Mouse (Mus musculus) heart, embryonic 10.5 days (tissue): ENCODE measurements around the gene Golm1. TPM values are rescaled to one million over a fixed set of nuclear protein-coding genes. Genes with fewer than 3 reads are reported as not detected.

Source experiments
- DNase-seq: peaks from one replicate; pipeline ENCODE4 v3.0.0-alpha.2; 2017; ENCODE audit warnings: low spot score
- H3K27ac ChIP-seq: fragments of 300-500 bp; sonication (generic); 2 replicates; pipeline ENCODE4 v1.5.1; 2016; ENCODE audit warnings: mild to moderate bottlenecking
- H3K27me3 ChIP-seq: fragments of 300-500 bp; sonication (generic); 2 replicates; pipeline ENCODE4 v1.6.1; 2016; ENCODE audit warnings: mild to moderate bottlenecking; ENCODE audit not compliant: poor library complexity, insufficient read depth, severe bottlenecking
- H3K36me3 ChIP-seq: fragments of 300-500 bp; sonication (generic); 2 replicates; pipeline ENCODE4 v1.6.1; 2016; ENCODE audit warnings: mild to moderate bottlenecking, moderate library complexity
- H3K4me1 ChIP-seq: fragments of 300-500 bp; sonication (generic); 2 replicates; pipeline ENCODE4 v1.6.1; 2016; ENCODE audit warnings: mild to moderate bottlenecking
- H3K4me3 ChIP-seq: fragments of 300-500 bp; sonication (generic); 2 replicates; pipeline ENCODE4 v1.5.1; 2016; ENCODE audit warnings: mild to moderate bottlenecking, moderate library complexity
- H3K9me3 ChIP-seq: fragments of 300-500 bp; sonication (generic); 2 replicates; pipeline ENCODE4 v1.6.1; 2016; ENCODE audit warnings: mild to moderate bottlenecking, moderate library complexity
- WGBS: fragments of 180-500 bp; shearing (Covaris S2); methylation state at CpG from one replicate; pipeline ENCODE4 v1.1.7; 2016; 5-methylcytosine and 5-hydroxymethylcytosine counted together
- polyA plus RNA-seq: library from polyadenylated mRNA; unstranded; fragments of >200 nt; fragmentation: Nextera tagmentation; extraction: Ambion mirVana; gene quantifications from 2 replicates; pipeline ENCODE4 v1.2.1, GENCODE M21; 2016

Gene Golm1
- polyA plus RNA-seq, 1 experiment from 2014 or later: 74.5 TPM

DNA sequence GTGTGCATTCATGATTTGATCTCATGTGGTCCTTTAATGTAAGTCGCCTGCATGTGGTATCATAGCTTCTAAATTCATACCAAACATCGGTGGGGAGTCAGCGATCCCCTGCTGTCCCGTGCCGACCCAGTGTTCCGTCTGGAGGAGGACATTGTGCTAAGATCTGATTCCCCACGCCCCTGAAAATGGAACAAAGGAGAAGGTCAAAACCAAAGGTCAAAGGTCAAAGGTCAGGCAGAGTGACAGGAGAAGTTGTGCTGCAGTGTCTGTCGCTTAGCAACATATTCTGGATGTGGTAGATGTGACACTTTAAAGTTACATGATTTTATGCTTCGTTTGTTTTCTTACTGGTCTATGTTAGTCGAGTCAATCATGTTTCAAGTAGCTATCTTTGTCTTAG, 15.9 kb upstream of the Golm1 start:
- Histone ChIP-seq H3K9me3 (no peaks in the 10 kb centered on the region), H3K27ac (no peak overlapping the region), H3K4me3 (no peak overlapping the region), H3K36me3 (no peaks in the 10 kb centered on the region), H3K27me3 (no peaks in the 10 kb centered on the region), H3K4me1 (no peaks in the 10 kb centered on the region)
- WGBS: 79% methylated on average over 10 of the region's 10 CpGs
- DNase-seq: no peak

DNA sequence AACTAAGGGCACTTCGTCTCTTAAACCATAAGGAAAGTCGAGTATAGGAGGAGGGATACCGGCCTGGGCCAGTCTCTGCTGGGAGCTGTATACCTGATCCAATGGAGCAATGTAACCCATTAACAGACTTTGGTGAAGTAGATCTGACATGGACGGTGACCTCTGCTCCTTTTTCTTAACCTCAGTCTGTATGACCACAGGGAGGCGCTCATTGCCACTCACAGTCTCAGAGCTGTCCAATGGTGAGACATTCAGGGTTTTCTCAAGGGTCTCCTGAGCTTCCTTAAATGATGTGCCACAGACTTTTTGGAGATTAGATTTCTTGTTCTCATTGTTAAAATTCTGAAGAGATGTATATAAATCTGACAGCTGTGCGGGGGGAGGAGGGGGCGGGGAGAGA, 15.0 kb upstream of the Golm1 start:
- 77% methylated on average over 7 of the region's 7 CpGs for WGBS
- DNase-seq: no peak
- no peaks in the 10 kb centered on the region for H3K36me3 ChIP-seq
- H3K27ac ChIP-seq: no peak overlapping the region
- H3K9me3 ChIP-seq: no peaks in the 10 kb centered on the region
- no peak overlapping the region for H3K4me3 ChIP-seq
- no peaks in the 10 kb centered on the region for H3K4me1 ChIP-seq
- no peaks in the 10 kb centered on the region for H3K27me3 ChIP-seq

DNA sequence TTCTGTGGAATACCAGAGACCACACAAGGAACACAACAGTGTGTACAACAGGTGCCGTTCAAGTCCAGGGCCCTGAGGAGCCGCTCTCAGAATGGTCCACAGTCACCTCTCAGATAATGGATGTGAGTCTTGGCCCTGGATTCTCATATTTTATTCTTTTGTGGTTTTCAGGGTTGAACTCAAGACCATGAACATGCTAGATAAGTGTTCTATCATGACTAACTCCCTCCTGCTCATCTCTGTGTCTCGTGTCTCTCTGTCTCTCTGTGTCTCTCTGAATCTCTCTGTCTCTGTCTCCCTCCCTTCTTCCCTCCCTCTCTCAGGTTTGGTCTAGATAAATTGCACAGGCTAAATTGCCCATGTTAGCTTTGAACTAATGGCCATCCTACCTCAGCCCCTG, 14.2 kb upstream of the Golm1 start:
- Histone ChIP-seq H3K4me1 (no peaks in the 10 kb centered on the region), H3K36me3 (no peaks in the 10 kb centered on the region), H3K4me3 (no peak overlapping the region), H3K27ac (no peak overlapping the region), H3K9me3 (no peaks in the 10 kb centered on the region), H3K27me3 (no peaks in the 10 kb centered on the region)
- DNase-seq: no peak
- 87% methylated on average over 3 of the region's 3 CpGs for WGBS

DNA sequence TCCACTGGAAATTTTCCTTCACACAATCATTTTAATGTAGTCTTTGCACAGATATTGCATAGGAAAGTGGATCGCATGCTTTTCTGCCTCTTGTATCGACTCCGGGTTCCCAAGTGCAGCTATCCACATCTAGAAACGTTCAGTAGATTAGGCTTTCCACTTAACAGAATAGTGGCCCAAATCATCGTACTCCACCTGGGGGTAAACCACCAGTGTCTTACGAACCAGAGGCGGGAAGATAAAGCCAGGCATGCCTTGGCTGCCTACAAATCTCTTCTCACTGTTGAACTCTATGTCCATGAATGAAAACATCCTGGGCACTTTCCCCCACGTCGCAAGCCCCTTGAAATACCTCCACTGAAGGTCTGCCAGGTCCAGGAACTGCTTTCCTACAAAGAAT, 13.7 kb upstream of the Golm1 start:
- Histone ChIP-seq H3K27ac (no peak overlapping the region), H3K27me3 (no peaks in the 10 kb centered on the region), H3K36me3 (no peaks in the 10 kb centered on the region), H3K9me3 (no peaks in the 10 kb centered on the region), H3K4me1 (no peaks in the 10 kb centered on the region), H3K4me3 (no peak overlapping the region)
- WGBS: 71% methylated on average over 9 of the region's 9 CpGs
- DNase-seq: no peak

DNA sequence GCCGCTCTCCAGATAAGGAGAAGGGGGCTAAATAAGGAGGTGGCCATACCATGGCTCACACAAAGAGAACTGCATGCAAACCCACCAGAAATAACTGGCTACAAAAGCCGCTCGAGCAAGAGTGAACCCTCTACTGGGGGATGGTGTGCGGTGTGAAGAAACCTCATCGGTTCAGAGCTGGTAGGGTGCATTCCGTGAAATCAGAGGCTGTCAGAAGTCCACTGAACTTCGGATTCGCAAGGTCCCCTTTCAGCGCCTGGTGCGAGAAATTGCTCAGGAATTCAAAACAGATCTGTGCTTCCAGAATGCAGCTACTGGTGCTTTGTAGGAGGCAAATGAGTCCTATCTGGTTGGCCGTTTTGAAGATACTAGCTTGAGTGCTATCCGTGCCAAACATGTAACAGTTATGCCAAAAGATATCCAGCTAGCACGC, 12.7 kb upstream of the Golm1 start:
- Histone ChIP-seq H3K4me1 (no peaks in the 10 kb centered on the region), H3K27ac (peak overlapping the region; percentile 48; the same call in 1 of the 2 replicates), H3K36me3 (no peaks in the 10 kb centered on the region), H3K9me3 (no peaks in the 10 kb centered on the region), H3K27me3 (no peaks in the 10 kb centered on the region), H3K4me3 (peak overlapping the region; percentile 29; the same call in 1 of the 2 replicates)
- no peak for DNase-seq
- WGBS: 31% methylated on average over 13 of the region's 13 CpGs

DNA sequence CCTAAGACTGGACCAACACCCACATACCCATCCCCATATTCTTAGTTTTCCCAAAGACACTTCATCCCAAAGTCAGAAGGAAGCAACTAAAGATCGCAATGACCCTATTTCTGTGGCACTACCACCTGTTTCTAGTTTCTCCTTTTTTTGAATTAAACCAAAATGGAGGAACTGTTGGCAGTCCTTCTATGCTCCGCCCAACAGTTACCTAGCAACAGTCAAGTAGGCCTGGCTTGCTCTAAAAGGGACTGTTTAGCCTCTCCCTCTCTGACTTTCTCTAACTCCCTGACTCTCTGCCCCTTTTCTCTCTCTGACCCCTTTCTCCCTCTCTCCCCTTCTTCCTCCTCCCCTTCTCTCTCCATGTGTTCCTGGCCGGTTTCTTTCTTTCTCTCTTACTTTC, 9.6 kb upstream of the Golm1 start:
- H3K4me1 ChIP-seq: peaks cover 4% of the 10 kb centered on the region
- WGBS: 88% methylated on average over 3 of the region's 3 CpGs
- 0 out of 2 replicates have a peak, but pooled peaks cover 4% of the 10 kb centered on the region for H3K27me3 ChIP-seq
- no peak overlapping the region for H3K27ac ChIP-seq
- DNase-seq: no peak
- no peaks in the 10 kb centered on the region for H3K9me3 ChIP-seq
- H3K36me3 ChIP-seq: no peaks in the 10 kb centered on the region
- H3K4me3 ChIP-seq: no peak overlapping the region

DNA sequence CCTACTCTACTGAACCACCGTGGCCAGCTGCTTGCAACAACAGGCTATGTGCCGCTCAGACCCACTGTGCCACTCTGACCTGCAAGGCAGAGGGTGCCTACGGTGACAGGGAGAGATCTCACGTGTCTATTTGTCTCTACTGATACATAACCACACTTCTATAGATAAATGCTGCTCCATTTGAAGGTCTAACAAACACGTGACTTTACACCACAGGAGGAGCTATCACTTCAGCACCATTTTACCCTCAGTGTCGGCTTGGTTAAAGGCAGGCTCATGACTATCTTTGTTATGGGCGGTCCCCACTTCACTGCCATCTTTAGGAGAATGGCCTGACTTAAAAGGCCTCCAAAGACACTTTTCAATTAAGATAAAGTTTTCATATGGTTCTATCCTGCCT, 7.0 kb upstream of the Golm1 start:
- Histone ChIP-seq H3K4me1 (peaks cover 4% of the 10 kb centered on the region), H3K27me3 (0 out of 2 replicates have a peak, but pooled peaks cover 4% of the 10 kb centered on the region), H3K27ac (no peak overlapping the region), H3K9me3 (no peaks in the 10 kb centered on the region), H3K36me3 (no peaks in the 10 kb centered on the region), H3K4me3 (no peak overlapping the region)
- no peak for DNase-seq
- WGBS: 19% methylated on average over 7 of the region's 7 CpGs

DNA sequence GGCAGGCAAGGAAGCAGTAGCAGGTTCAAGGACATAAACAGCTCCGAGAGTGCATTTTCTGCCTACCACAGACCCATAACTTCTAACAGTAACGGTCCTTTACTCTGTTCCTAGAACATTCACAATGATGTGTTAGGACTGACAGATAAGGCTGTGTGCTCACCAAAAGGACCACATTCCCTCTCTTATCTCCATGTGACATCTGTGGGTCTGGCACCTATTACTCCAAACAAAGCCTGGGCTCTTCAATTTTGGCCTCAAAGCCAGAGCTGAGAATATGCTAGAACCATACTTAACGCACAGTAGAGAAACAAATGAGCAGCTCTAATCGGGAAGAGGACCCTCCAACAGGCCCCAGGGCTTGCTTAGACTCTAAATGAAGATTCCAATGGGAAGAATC, 4.3 kb upstream of the Golm1 start:
- Histone ChIP-seq H3K4me1 (peaks cover 4% of the 10 kb centered on the region), H3K27me3 (0 out of 2 replicates have a peak, but pooled peaks cover 4% of the 10 kb centered on the region), H3K4me3 (no peak overlapping the region), H3K36me3 (no peaks in the 10 kb centered on the region), H3K27ac (no peak overlapping the region), H3K9me3 (no peaks in the 10 kb centered on the region)
- 58% methylated on average over 4 of the region's 4 CpGs for WGBS
- no peak for DNase-seq

DNA sequence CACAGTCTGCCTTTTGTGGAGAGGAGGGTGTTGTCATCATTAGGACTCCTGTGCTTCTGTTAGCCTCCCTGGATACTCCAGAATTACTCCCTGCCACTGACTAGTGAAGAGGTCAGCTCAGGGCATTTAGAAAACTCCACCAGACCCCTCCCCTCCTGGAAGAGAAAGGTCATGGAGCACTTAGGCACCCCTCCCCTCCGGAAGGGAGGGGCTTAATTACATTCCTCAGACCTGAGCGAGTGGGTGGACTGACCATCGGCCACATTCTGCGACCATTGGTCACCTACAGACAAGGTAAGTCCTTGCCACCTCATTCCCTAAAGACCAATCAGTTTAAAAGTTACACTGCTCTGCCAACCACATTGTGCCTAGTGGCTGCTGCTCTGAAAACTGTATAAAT, 3.7 kb upstream of the Golm1 start:
- H3K27me3 ChIP-seq: 0 out of 2 replicates have a peak, but pooled peaks cover 4% of the 10 kb centered on the region
- WGBS: 41% methylated on average over 4 of the region's 4 CpGs
- no peak overlapping the region for H3K27ac ChIP-seq
- H3K4me1 ChIP-seq: peaks cover 10% of the 10 kb centered on the region
- H3K4me3 ChIP-seq: no peak overlapping the region
- DNase-seq: no peak
- no peaks in the 10 kb centered on the region for H3K9me3 ChIP-seq
- H3K36me3 ChIP-seq: no peaks in the 10 kb centered on the region

DNA sequence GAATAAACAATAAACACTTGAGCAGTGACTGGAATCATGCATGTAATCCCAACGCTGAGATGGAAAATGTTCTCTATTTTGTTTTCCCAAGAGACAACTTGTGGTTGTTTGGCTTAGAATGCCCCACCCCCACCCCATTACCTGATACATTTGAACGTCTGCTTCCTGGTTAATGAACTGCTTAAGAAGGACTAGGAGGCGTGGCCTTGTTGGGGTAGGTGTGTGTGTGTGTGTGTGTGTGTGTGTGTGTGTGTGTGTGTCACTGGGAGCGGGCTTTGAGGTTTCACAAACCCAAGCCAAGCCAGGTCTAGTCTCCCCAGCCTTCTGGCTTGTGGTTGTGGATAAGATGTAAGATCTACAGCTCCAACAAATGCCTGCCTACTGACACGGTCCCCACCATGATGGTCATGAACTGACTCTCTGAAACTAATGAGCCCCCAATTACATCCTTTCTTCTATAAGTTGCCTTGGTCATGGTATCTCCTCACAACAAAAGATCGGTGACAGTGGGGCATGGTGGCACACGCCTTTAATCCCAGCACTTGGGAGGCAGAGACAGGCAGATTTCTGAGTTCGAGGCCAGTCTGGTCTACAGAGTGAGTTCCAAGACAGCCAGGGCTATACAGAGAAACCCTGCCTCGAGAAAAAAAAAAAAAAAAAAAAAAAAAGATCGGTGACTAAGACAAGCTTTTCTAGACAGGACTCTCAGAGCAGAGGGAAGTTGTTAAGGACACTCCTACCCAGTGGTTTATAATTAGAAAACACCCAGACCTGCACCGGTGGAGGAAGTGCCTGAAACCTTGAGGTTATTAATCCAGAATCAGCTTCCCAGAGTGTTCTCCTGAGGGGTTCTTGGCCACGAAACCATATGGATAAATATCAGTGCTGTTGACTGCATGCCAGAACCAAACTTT, 962 bp upstream of the Golm1 start:
- peaks cover 20% of the 10 kb centered on the region for H3K4me1 ChIP-seq
- H3K36me3 ChIP-seq: no peaks in the 10 kb centered on the region
- no peak for DNase-seq
- no peak overlapping the region for H3K4me3 ChIP-seq
- WGBS: 78% methylated on average over 12 of the region's 12 CpGs
- H3K27ac ChIP-seq: no peak overlapping the region
- H3K27me3 ChIP-seq: no peaks in the 10 kb centered on the region
- H3K9me3 ChIP-seq: no peaks in the 10 kb centered on the region

DNA sequence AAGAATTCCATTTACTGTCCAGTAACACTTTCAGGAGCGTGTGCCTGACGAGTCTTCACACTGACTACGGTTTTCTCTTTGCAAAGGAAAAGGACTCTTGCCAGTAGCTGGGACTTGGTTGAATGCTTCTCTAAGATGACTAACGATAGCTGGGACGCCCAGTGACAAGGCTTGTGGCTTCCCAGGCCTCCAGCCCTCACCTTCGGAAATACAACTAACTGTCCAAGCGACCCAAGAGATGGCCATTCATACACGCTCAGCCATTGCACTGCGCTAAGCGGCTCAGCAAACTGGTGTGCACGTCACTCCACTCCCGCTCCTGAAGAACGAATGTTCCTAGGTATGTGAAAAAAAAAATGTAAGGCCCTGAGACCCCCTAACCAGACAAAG, 855 bp downstream of the Golm1 start:
- WGBS: 1% methylated on average over 13 of the region's 13 CpGs
- H3K27ac ChIP-seq: peak overlapping the region; percentile 95

DNA sequence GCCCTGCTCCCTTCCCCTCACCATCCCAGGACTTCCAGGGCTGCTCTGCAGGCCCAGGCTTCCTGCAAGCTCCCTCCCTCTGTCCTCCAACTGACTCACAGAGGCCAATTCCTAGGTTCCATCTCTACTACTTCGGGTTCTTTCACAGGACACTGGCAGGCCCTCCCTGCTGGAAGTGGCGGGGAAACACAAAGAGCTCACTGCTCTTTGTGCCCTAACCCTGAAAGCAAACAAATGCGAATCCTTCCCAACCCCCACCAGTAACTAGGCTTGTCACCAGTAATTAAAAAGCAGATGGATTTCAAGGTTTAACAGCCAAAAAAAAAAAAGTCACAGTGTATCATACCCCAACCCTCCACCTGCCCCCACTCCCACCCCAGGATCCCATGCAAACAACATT, 1.4 kb downstream of the Golm1 start:
- peak overlapping the region; percentile 84 for H3K4me3 ChIP-seq
- H3K9me3 ChIP-seq: no peaks in the 10 kb centered on the region
- WGBS: 15% methylated on average over 3 of the region's 3 CpGs
- no peaks in the 10 kb centered on the region for H3K27me3 ChIP-seq
- H3K4me1 ChIP-seq: peaks cover 20% of the 10 kb centered on the region
- peak overlapping the region; percentile 95 for H3K27ac ChIP-seq
- no peaks in the 10 kb centered on the region for H3K36me3 ChIP-seq
- no peak for DNase-seq

More for the DNA sequence above, 855 bp downstream of the Golm1 start:
- Histone ChIP-seq H3K4me3 (peak overlapping the region; percentile 84), H3K36me3 (no peaks in the 10 kb centered on the region), H3K4me1 (peaks cover 20% of the 10 kb centered on the region), H3K27me3 (no peaks in the 10 kb centered on the region), H3K9me3 (no peaks in the 10 kb centered on the region)
- DNase-seq: no peak

DNA sequence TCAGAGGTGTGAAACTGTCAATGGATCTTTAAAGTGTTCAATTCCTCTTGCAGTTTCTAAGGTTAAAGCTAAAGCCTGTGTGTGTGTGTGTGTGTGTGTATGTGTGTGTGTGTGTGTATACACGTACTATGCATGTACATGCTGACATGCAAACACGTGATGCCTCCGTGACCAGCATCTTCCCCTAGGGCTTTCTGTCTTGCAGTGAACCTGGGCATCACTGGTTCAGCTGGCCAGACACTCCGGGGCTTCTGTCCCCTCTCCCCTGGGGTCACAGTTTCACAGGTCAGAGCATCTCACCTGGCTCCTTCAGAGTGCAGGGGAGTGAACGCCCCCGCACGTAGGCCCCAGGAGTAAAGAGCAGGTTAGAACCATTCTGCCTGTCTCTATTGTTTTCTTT, 2.0 kb downstream of the Golm1 start:
- Histone ChIP-seq H3K27ac (no peak overlapping the region), H3K4me1 (peaks cover 25% of the 10 kb centered on the region), H3K36me3 (no peaks in the 10 kb centered on the region), H3K27me3 (no peaks in the 10 kb centered on the region), H3K4me3 (peak overlapping the region; percentile 84; the same call in 1 of the 2 replicates), H3K9me3 (no peaks in the 10 kb centered on the region)
- no peak for DNase-seq
- WGBS: 65% methylated on average over 7 of the region's 7 CpGs
